Mouse (Mus musculus) hindbrain, embryonic 16.5 days (tissue): ENCODE measurements around the gene Wasf3. TPM values are rescaled to one million over a fixed set of nuclear protein-coding genes. Genes with fewer than 3 reads are reported as not detected.

Experiments
- ATAC-seq: fragments of 200-750 bp; cut with Nextera tagmentation; 2 replicates; pipeline ENCODE4 v1.8.0; 2017; ENCODE audit warnings: moderate TSS enrichment, moderate library complexity
- H3K27ac ChIP-seq: fragments of 300-500 bp; sonication (generic); 2 replicates; pipeline ENCODE4 v1.5.1; 2014; ENCODE audit warnings: low read depth, mild to moderate bottlenecking, control low read depth, low read length, moderate library complexity
- H3K27me3 ChIP-seq: fragments of 300-500 bp; sonication (generic); replicated peaks from 2 replicates; pipeline ENCODE4 v1.6.1; 2014; ENCODE audit warnings: low read length; ENCODE audit not compliant: control insufficient read depth, insufficient read depth
- H3K36me3 ChIP-seq: fragments of 300-500 bp; sonication (generic); 2 replicates; pipeline ENCODE4 v1.6.1; 2014; ENCODE audit warnings: mild to moderate bottlenecking, low read length, moderate library complexity, mixed read lengths; ENCODE audit not compliant: control insufficient read depth, insufficient read depth
- H3K4me1 ChIP-seq: fragments of 300-500 bp; sonication (generic); 2 replicates; pipeline ENCODE4 v1.6.1; 2014; ENCODE audit warnings: low read depth, low read length; ENCODE audit not compliant: control insufficient read depth, insufficient read depth
- H3K4me2 ChIP-seq: fragments of 300-500 bp; sonication (generic); 2 replicates; pipeline ENCODE4 v1.6.1; 2014; ENCODE audit warnings: mild to moderate bottlenecking, low read length, control low read depth, moderate library complexity
- H3K4me3 ChIP-seq: fragments of 300-500 bp; sonication (generic); 2 replicates; pipeline ENCODE4 v1.5.1; 2014; ENCODE audit warnings: mild to moderate bottlenecking, low read length, control low read depth, moderate library complexity
- H3K9ac ChIP-seq: fragments of 300-500 bp; sonication (generic); 2 replicates; pipeline ENCODE4 v1.6.1; 2014; ENCODE audit warnings: low read depth, mild to moderate bottlenecking, control low read depth, low read length, moderate library complexity
- H3K9me3 ChIP-seq: fragments of 300-500 bp; sonication (generic); 2 replicates; pipeline ENCODE4 v1.6.1; 2014; ENCODE audit warnings: mild to moderate bottlenecking, low read length, moderate library complexity; ENCODE audit not compliant: control insufficient read depth
- WGBS: fragments of 180-500 bp; shearing (Covaris S2); extraction: QIAGEN DNeasy Blood & Tissue Kit; methylation state at CpG from one replicate; pipeline ENCODE4 v1.1.7; 2014; 5-methylcytosine and 5-hydroxymethylcytosine counted together
- polyA plus RNA-seq: library from polyadenylated mRNA; unstranded; fragments of >200 nt; fragmentation: Nextera tagmentation; extraction: Ambion mirVana; gene quantifications from 2 replicates; pipeline ENCODE4 v1.2.1, GENCODE M21; 2015

The Wasf3 gene
- polyA plus RNA-seq, 1 experiment from 2014 or later = 19.3 TPM

DNA sequence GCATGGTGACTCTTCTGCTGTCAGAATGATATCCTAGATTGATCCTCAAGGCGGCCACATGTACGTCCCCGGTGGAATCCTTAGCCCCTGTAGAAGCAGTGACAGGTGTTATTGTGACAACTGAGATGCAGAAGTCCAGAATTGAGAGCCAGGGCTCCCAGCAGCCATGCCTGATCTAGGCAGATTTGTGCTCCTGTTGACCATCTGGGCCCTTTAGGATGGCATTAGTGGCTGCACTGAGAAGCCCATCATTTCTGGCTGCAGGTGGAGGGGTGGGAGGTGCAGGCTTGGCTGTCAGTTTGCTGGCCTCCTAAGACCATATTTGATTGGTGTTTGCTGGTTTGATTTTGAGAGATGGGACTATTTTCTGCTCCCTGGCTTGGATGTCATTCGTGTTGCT, 40.9 kb downstream of the Wasf3 start:
- H3K27me3 ChIP-seq = no peaks in the 10 kb centered on the region
- no peaks in the 10 kb centered on the region for H3K9me3 ChIP-seq
- 79% methylated on average over 4 of the region's 4 CpGs for WGBS
- no peak overlapping the region for H3K9ac ChIP-seq
- H3K4me2 ChIP-seq = no peak overlapping the region
- no peaks in the 10 kb centered on the region for H3K36me3 ChIP-seq
- no peak for ATAC-seq
- H3K4me3 ChIP-seq = no peak overlapping the region
- H3K4me1 ChIP-seq = no peaks in the 10 kb centered on the region; the same call in 1 of the 2 replicates
- no peak overlapping the region for H3K27ac ChIP-seq

- Histone ChIP-seq H3K9ac (no peak overlapping the region), H3K4me1 (no peaks in the 10 kb centered on the region; the same call in 1 of the 2 replicates), H3K27me3 (no peaks in the 10 kb centered on the region), H3K9me3 (no peaks in the 10 kb centered on the region), H3K27ac (no peak overlapping the region), H3K4me2 (no peak overlapping the region), H3K4me3 (no peak overlapping the region), H3K36me3 (no peaks in the 10 kb centered on the region)
- 76% methylated on average over 4 of the region's 4 CpGs for WGBS
- no peak for ATAC-seq
Measured at GRCm38 (mm10) chr5:146428109-146428508, 43.3 kb downstream of the Wasf3 start.

- peaks cover 3% of the 10 kb centered on the region; the same call in 1 of the 2 replicates for H3K36me3 ChIP-seq
- H3K4me1 ChIP-seq = no peaks in the 10 kb centered on the region
- no peak overlapping the region for H3K27ac ChIP-seq
- ATAC-seq = no peak
- no peak overlapping the region for H3K4me2 ChIP-seq
- no peak overlapping the region for H3K4me3 ChIP-seq
- no peaks in the 10 kb centered on the region for H3K27me3 ChIP-seq
- 91% methylated on average over 3 of the region's 3 CpGs for WGBS
- no peak overlapping the region for H3K9ac ChIP-seq
- no peaks in the 10 kb centered on the region for H3K9me3 ChIP-seq
Measured at GRCm38 (mm10) chr5:146431821-146432220, 47.0 kb downstream of the Wasf3 start.

DNA sequence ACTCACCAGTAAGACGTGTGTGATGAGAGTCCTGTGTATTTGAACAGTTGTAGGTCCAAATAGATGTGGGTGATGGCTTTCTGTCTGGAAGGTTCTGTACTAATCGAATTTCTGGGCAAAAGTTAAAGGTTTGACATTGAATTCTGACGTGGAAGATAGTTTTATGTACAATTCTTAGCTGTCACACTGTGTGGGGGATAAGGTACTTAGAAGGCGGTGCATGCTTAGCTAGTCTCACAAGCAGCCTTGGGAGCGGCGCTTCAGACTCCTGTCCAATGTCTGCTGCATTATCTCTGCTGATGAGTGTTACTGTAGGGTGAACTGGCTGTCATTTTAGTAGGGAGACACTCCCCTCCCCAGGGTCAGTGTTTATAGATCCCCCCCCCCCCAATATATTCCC, 47.7 kb downstream of the Wasf3 start:
- Histone ChIP-seq H3K4me1 (no peaks in the 10 kb centered on the region), H3K27me3 (no peaks in the 10 kb centered on the region), H3K4me2 (no peak overlapping the region), H3K4me3 (no peak overlapping the region), H3K27ac (no peak overlapping the region), H3K36me3 (peaks cover 5% of the 10 kb centered on the region; the same call in 1 of the 2 replicates), H3K9me3 (no peaks in the 10 kb centered on the region), H3K9ac (no peak overlapping the region)
- ATAC-seq = no peak
- 91% methylated on average over 6 of the region's 6 CpGs for WGBS

- no peak for ATAC-seq
- no peak overlapping the region for H3K9ac ChIP-seq
- no peak overlapping the region for H3K4me3 ChIP-seq
- no peak overlapping the region for H3K27ac ChIP-seq
- H3K9me3 ChIP-seq = no peaks in the 10 kb centered on the region
- H3K27me3 ChIP-seq = no peaks in the 10 kb centered on the region
- H3K4me1 ChIP-seq = no peaks in the 10 kb centered on the region
- 88% methylated on average over 16 of the region's 16 CpGs for WGBS
- peaks cover 12% of the 10 kb centered on the region; the same call in 1 of the 2 replicates for H3K36me3 ChIP-seq
- H3K4me2 ChIP-seq = no peak overlapping the region
Measured at GRCm38 (mm10) chr5:146435316-146435715, 50.5 kb downstream of the Wasf3 start.

DNA sequence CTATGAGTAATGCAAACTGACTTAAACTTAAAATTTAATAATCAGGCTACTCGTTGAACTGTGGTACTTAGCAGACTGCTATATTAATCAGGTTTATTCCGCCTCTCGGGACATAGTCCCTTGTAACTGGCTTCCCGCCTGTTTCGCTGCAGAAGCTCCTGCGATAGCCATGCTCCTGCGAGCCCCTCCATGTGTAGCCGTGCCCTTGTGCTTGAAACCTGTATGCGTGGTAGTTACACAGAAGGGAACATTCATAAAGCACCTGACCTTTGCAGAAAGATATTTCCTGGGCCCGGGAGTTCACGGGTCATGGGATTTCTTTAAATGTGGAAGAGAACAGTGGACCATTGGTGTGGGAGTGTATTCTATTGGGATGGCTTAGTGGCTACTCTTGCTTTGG, 52.0 kb downstream of the Wasf3 start:
- no peak overlapping the region for H3K4me2 ChIP-seq
- no peaks in the 10 kb centered on the region for H3K4me1 ChIP-seq
- H3K27me3 ChIP-seq = no peaks in the 10 kb centered on the region
- no peak overlapping the region for H3K9ac ChIP-seq
- no peak overlapping the region for H3K4me3 ChIP-seq
- no peaks in the 10 kb centered on the region for H3K9me3 ChIP-seq
- no peak overlapping the region for H3K27ac ChIP-seq
- no peak for ATAC-seq
- H3K36me3 ChIP-seq = peaks cover 12% of the 10 kb centered on the region; the same call in 1 of the 2 replicates
- 95% methylated on average over 11 of the region's 11 CpGs for WGBS

GRCm38 (mm10) chr5:146439152-146439781, 54.5 kb downstream of the Wasf3 start:
- H3K4me2 ChIP-seq = no peak overlapping the region
- no peak overlapping the region for H3K9ac ChIP-seq
- H3K9me3 ChIP-seq = no peaks in the 10 kb centered on the region
- peaks cover 15% of the 10 kb centered on the region; the same call in 1 of the 2 replicates for H3K36me3 ChIP-seq
- 95% methylated on average over 7 of the region's 7 CpGs for WGBS
- no peak overlapping the region for H3K4me3 ChIP-seq
- no peaks in the 10 kb centered on the region for H3K27me3 ChIP-seq
- no peak for ATAC-seq
- no peaks in the 10 kb centered on the region for H3K4me1 ChIP-seq
- no peak overlapping the region for H3K27ac ChIP-seq

DNA sequence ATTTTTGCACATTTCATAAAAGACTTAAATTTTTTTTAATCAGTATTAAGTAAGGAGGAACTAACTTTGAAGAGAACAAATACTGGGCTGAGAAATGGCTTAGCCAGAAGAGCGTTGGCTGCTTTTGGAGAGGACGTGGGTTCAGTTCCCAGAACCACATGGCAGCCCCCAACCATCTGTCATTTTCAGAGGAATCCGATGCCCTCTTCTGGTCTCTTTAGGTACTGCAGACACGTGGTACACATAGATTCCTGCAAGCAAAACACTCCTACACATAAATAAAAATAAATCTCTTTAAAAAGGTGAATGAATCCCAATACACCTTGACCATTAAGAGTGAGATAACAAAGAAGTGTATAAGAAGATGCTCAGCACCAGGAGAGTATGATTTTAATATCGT, 55.5 kb downstream of the Wasf3 start:
- H3K27ac ChIP-seq = no peak overlapping the region
- no peaks in the 10 kb centered on the region for H3K27me3 ChIP-seq
- H3K36me3 ChIP-seq = peaks cover 14% of the 10 kb centered on the region; the same call in 1 of the 2 replicates
- ATAC-seq = no peak
- no peaks in the 10 kb centered on the region for H3K4me1 ChIP-seq
- H3K4me2 ChIP-seq = no peak overlapping the region
- no peak overlapping the region for H3K4me3 ChIP-seq
- no peak overlapping the region for H3K9ac ChIP-seq
- WGBS = 91% methylated on average over 5 of the region's 5 CpGs
- no peaks in the 10 kb centered on the region for H3K9me3 ChIP-seq

DNA sequence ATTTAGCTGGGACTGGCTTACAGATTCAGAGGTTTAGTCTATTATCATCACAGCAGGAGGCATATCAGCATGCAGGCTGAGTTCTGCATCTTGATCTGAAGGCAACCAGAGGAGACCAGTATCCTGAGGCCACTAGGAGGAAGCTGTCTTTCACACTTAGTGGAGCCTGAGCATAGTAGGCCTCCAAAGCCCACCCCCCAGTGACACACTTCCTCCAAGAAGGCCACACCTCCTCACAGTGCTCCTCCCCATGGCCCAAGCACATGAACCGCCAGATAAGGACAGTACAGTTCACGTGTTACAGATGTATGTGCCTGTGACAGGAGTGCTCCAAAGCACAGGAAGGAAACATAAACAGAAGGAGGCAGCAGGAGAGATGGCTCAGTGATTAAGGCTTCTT, 58.0 kb downstream of the Wasf3 start:
- H3K36me3 ChIP-seq = peaks cover 10% of the 10 kb centered on the region; the same call in 1 of the 2 replicates
- H3K9ac ChIP-seq = no peak overlapping the region
- no peaks in the 10 kb centered on the region for H3K4me1 ChIP-seq
- no peak; the same call in 1 of the 2 replicates for ATAC-seq
- no peak overlapping the region for H3K4me2 ChIP-seq
- no peak overlapping the region for H3K27ac ChIP-seq
- H3K27me3 ChIP-seq = no peaks in the 10 kb centered on the region
- no peaks in the 10 kb centered on the region for H3K9me3 ChIP-seq
- WGBS = 76% methylated on average over 2 of the region's 2 CpGs
- no peak overlapping the region for H3K4me3 ChIP-seq
